Mouse (Mus musculus): ENCODE data around the gene Mea1.

GRCm38 (mm10) chr17:46685913-46686312 is 7.3 kb downstream of the Mea1 start:
- TF ChIP-seq POLR2A (IDR thresholded peaks at IDR 0.05; ENCODE audit: insufficient read length, low read depth) = no peak
- TF ChIP-seq USF1 (IDR thresholded peaks at IDR 0.05; ENCODE audit: low read depth) = no peak
- TF ChIP-seq REST (IDR thresholded peaks at IDR 0.05; ENCODE audit: insufficient read depth, insufficient read length) = no peak
- TF ChIP-seq TCF12 (IDR thresholded peaks at IDR 0.05; ENCODE audit: insufficient read depth, poor library complexity, severe bottlenecking) = no peak
